Mouse (Mus musculus) midbrain, embryonic 15.5 days (tissue): Measurements from ENCODE around the gene Flt1. TPM values are rescaled to one million over a fixed set of nuclear protein-coding genes. Genes with fewer than 3 reads are reported as not detected.
A peak's percentile ranks its signal among the peaks of the same experiment; 100 is the strongest.

Experiments used
- ATAC-seq: fragments of 200-750 bp; cut with Nextera tagmentation; replicated peaks from 2 replicates; pipeline ENCODE4 v1.8.0; 2017; ENCODE audit warnings: moderate TSS enrichment
- H3K27ac ChIP-seq: fragments of 300-500 bp; sonication (generic); 2 replicates; pipeline ENCODE4 v1.5.1; 2015; ENCODE audit warnings: mild to moderate bottlenecking, inconsistent platforms
- H3K27me3 ChIP-seq: fragments of 300-500 bp; sonication (generic); replicated peaks from 2 replicates; pipeline ENCODE4 v1.6.1; 2015; ENCODE audit warnings: inconsistent platforms
- H3K36me3 ChIP-seq: fragments of 300-500 bp; sonication (generic); replicated peaks from 2 replicates; pipeline ENCODE4 v1.6.1; 2015; ENCODE audit warnings: inconsistent platforms
- H3K4me1 ChIP-seq: fragments of 300-500 bp; sonication (generic); 2 replicates; pipeline ENCODE4 v1.6.1; 2015; ENCODE audit warnings: inconsistent platforms
- H3K4me2 ChIP-seq: fragments of 300-500 bp; sonication (generic); 2 replicates; pipeline ENCODE4 v1.6.1; 2015; ENCODE audit warnings: inconsistent platforms, mild to moderate bottlenecking, moderate library complexity
- H3K4me3 ChIP-seq: fragments of 300-500 bp; sonication (generic); 2 replicates; pipeline ENCODE4 v1.5.1; 2015; ENCODE audit warnings: mild to moderate bottlenecking, inconsistent platforms
- H3K9ac ChIP-seq: fragments of 300-500 bp; sonication (generic); 2 replicates; pipeline ENCODE4 v1.6.1; 2015; ENCODE audit warnings: mild to moderate bottlenecking, inconsistent platforms
- H3K9me3 ChIP-seq: fragments of 300-500 bp; sonication (generic); 2 replicates; pipeline ENCODE4 v1.6.1; 2016; ENCODE audit warnings: inconsistent platforms
- WGBS: fragments of 180-500 bp; shearing (Covaris S2); methylation state at CpG from one replicate; pipeline ENCODE4 v1.1.7; 2015; ENCODE audit warnings: mixed read lengths; 5-methylcytosine and 5-hydroxymethylcytosine counted together
- polyA plus RNA-seq: library from polyadenylated mRNA; unstranded; fragments of >200 nt; fragmentation: Nextera tagmentation; extraction: Ambion mirVana; gene quantifications from 2 replicates; pipeline ENCODE4 v1.2.1, GENCODE M21; 2015

The Flt1 gene
- polyA plus RNA-seq, 1 experiment from 2014 or later = 13.4 TPM

DNA sequence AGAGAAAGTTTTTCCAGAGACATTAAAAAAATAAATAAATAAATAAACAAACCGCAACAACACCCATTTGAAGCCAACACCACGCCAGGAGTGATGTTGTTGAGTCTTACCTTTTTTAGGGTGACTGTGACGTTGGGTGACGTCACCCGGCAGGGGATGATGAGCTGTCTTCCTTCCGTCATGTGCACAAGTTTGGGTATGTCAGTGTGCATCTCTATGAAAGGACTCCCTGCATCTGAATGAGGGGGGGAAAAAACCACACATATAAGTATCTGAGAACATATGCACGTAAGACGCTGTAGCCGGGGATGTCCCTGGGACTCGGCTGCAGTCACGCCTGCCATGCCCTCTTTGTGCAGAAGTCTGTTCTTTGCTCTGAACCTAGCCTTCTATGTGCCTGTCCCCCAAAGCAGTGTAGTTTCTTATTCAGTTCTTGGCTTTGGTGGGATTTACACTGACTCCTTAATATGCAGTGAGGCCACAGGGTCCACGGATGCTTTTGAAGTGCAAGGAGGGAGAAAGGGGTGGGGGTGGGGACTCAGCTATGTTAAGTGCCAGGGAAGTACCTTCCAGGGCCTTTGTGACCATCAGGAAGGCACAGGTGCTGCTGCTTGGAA, 42.0 kb downstream of the Flt1 start:
- Histone ChIP-seq H3K9ac (no peak overlapping the region), H3K27me3 (no peaks in the 10 kb centered on the region), H3K36me3 (no peaks in the 10 kb centered on the region), H3K4me3 (no peak overlapping the region), H3K4me2 (no peak overlapping the region), H3K27ac (no peak overlapping the region), H3K9me3 (no peaks in the 10 kb centered on the region), H3K4me1 (peaks cover 18% of the 10 kb centered on the region)
- ATAC-seq = no peak
- WGBS = 81% methylated on average over 12 of the region's 12 CpGs

DNA sequence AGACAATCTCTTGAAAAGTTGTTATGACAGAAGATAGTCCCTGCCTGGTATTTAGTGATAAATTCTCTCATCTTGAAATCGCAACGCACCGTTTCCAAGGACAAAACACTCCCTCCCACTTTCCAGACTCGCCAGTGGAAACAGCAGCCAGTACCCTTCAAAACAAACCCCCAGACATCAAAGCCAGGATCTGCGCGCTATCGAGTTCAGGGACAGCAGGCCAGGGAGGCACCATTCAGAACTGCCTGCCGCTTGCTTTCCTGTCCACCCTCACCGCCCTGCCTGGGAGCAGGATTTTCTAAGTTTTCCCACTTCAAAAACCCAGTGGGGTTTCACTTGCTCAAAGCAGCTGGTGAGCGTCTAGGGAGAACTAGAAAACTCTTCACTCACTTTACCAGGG, 44.6 kb downstream of the Flt1 start:
- no peak for ATAC-seq
- H3K4me1 ChIP-seq = peaks cover 18% of the 10 kb centered on the region
- peak overlapping the region; percentile 45 for H3K27ac ChIP-seq
- H3K9me3 ChIP-seq = no peaks in the 10 kb centered on the region
- no peaks in the 10 kb centered on the region for H3K27me3 ChIP-seq
- WGBS = 26% methylated on average over 10 of the region's 10 CpGs
- no peaks in the 10 kb centered on the region for H3K36me3 ChIP-seq
- peak overlapping the region; percentile 20; the same call in 1 of the 2 replicates for H3K4me2 ChIP-seq
- no peak overlapping the region for H3K4me3 ChIP-seq
- H3K9ac ChIP-seq = no peak overlapping the region

GRCm38 (mm10) chr5:147680711-147681110, 45.1 kb downstream of the Flt1 start:
- no peaks in the 10 kb centered on the region for H3K36me3 ChIP-seq
- peaks cover 15% of the 10 kb centered on the region for H3K4me1 ChIP-seq
- 0 out of 2 replicates have a peak overlapping the region, but pooled peaks have one; percentile 20 for H3K4me2 ChIP-seq
- H3K4me3 ChIP-seq = no peak overlapping the region
- ATAC-seq = no peak
- H3K27me3 ChIP-seq = no peaks in the 10 kb centered on the region
- 57% methylated on average over 5 of the region's 5 CpGs for WGBS
- no peak overlapping the region for H3K9ac ChIP-seq
- no peak overlapping the region for H3K27ac ChIP-seq
- H3K9me3 ChIP-seq = no peaks in the 10 kb centered on the region

DNA sequence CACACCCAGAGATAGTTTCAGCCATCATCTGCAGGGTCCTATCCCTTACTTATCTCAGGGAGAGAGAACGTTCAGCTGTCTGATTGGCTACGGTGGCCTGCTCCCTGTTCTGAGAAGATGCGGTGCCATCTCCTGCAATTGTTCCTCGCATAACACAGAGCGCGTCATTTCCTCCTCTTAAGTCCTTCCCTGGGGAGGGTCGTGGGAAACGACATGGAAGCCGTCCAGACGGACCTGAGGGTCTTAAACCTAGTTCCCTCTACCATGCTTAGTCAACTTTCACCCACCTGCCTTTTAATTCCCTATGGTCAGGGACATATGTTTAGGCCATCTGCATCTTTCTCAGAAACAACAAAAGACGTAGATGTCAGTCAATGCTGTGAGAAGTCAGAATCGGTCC, 46.5 kb downstream of the Flt1 start:
- no peak for ATAC-seq
- H3K4me1 ChIP-seq = peaks cover 14% of the 10 kb centered on the region
- no peak overlapping the region for H3K9ac ChIP-seq
- H3K4me3 ChIP-seq = no peak overlapping the region
- 72% methylated on average over 12 of the region's 12 CpGs for WGBS
- H3K4me2 ChIP-seq = no peak overlapping the region
- H3K27ac ChIP-seq = no peak overlapping the region
- H3K9me3 ChIP-seq = no peaks in the 10 kb centered on the region
- no peaks in the 10 kb centered on the region for H3K36me3 ChIP-seq
- no peaks in the 10 kb centered on the region for H3K27me3 ChIP-seq

GRCm38 (mm10) chr5:147675791-147676190, 50.0 kb downstream of the Flt1 start:
- 76% methylated on average over 5 of the region's 5 CpGs for WGBS
- H3K4me2 ChIP-seq = no peak overlapping the region
- H3K36me3 ChIP-seq = no peaks in the 10 kb centered on the region
- no peaks in the 10 kb centered on the region for H3K27me3 ChIP-seq
- no peak overlapping the region for H3K9ac ChIP-seq
- peaks cover 3% of the 10 kb centered on the region for H3K4me1 ChIP-seq
- no peak for ATAC-seq
- no peaks in the 10 kb centered on the region for H3K9me3 ChIP-seq
- no peak overlapping the region for H3K4me3 ChIP-seq
- H3K27ac ChIP-seq = no peak overlapping the region

- Histone ChIP-seq H3K9ac (no peak overlapping the region), H3K36me3 (no peaks in the 10 kb centered on the region), H3K27me3 (no peaks in the 10 kb centered on the region), H3K27ac (no peak overlapping the region), H3K4me3 (no peak overlapping the region), H3K4me1 (no peaks in the 10 kb centered on the region), H3K9me3 (no peaks in the 10 kb centered on the region), H3K4me2 (no peak overlapping the region)
- 82% methylated on average over 19 of the region's 19 CpGs for WGBS
- no peak for ATAC-seq
Observed at GRCm38 (mm10) chr5:147671765-147672424, 53.9 kb downstream of the Flt1 start.

- Histone ChIP-seq H3K4me1 (no peaks in the 10 kb centered on the region), H3K9me3 (no peaks in the 10 kb centered on the region), H3K36me3 (no peaks in the 10 kb centered on the region), H3K27ac (no peak overlapping the region), H3K27me3 (no peaks in the 10 kb centered on the region), H3K4me3 (no peak overlapping the region), H3K9ac (no peak overlapping the region), H3K4me2 (no peak overlapping the region)
- no peak for ATAC-seq
- 88% methylated on average over 15 of the region's 15 CpGs for WGBS
Observed at GRCm38 (mm10) chr5:147668637-147669344, 57.0 kb downstream of the Flt1 start.

- no peak for ATAC-seq
- no peak overlapping the region for H3K9ac ChIP-seq
- no peaks in the 10 kb centered on the region for H3K9me3 ChIP-seq
- no peaks in the 10 kb centered on the region for H3K27me3 ChIP-seq
- no peak overlapping the region for H3K4me3 ChIP-seq
- no peaks in the 10 kb centered on the region for H3K4me1 ChIP-seq
- no peak overlapping the region for H3K4me2 ChIP-seq
- H3K27ac ChIP-seq = no peak overlapping the region
- WGBS = 82% methylated on average over 13 of the region's 13 CpGs
- no peaks in the 10 kb centered on the region for H3K36me3 ChIP-seq
Observed at GRCm38 (mm10) chr5:147665946-147666345, 59.9 kb downstream of the Flt1 start.

GRCm38 (mm10) chr5:147665381-147665780, 60.4 kb downstream of the Flt1 start:
- no peaks in the 10 kb centered on the region for H3K9me3 ChIP-seq
- H3K4me3 ChIP-seq = no peak overlapping the region
- no peak overlapping the region for H3K4me2 ChIP-seq
- ATAC-seq = no peak
- whole genome bisulfite sequencing = 86% methylated on average over 9 of the region's 9 CpGs
- no peaks in the 10 kb centered on the region for H3K4me1 ChIP-seq
- no peak overlapping the region for H3K9ac ChIP-seq
- H3K27me3 ChIP-seq = no peaks in the 10 kb centered on the region
- no peaks in the 10 kb centered on the region for H3K36me3 ChIP-seq
- no peak overlapping the region for H3K27ac ChIP-seq

DNA sequence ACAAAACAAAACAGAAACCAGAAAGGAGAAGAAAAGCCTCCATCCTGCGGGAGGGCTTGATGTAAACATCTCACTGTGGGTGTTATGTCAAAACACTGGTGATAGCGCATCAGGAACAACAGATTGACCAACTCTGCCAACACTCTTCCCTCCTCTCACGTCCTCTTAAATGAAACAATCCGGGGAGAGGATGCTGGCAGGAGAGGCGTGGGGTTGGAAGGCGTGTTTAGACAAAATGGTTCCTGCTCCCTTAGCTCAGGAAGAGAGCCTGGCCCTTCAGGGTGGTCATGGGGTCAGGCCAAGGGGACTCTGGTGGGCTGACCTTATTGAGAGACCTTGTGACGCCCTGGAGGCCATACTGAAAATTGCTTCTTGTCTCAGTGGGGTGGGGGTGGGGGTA, 65.9 kb downstream of the Flt1 start:
- ATAC-seq = no peak
- Histone ChIP-seq H3K9me3 (no peaks in the 10 kb centered on the region), H3K9ac (no peak overlapping the region), H3K27me3 (no peaks in the 10 kb centered on the region), H3K4me2 (no peak overlapping the region), H3K4me1 (no peaks in the 10 kb centered on the region), H3K27ac (no peak overlapping the region), H3K4me3 (no peak overlapping the region), H3K36me3 (no peaks in the 10 kb centered on the region)
- 89% methylated on average over 7 of the region's 7 CpGs for WGBS

DNA sequence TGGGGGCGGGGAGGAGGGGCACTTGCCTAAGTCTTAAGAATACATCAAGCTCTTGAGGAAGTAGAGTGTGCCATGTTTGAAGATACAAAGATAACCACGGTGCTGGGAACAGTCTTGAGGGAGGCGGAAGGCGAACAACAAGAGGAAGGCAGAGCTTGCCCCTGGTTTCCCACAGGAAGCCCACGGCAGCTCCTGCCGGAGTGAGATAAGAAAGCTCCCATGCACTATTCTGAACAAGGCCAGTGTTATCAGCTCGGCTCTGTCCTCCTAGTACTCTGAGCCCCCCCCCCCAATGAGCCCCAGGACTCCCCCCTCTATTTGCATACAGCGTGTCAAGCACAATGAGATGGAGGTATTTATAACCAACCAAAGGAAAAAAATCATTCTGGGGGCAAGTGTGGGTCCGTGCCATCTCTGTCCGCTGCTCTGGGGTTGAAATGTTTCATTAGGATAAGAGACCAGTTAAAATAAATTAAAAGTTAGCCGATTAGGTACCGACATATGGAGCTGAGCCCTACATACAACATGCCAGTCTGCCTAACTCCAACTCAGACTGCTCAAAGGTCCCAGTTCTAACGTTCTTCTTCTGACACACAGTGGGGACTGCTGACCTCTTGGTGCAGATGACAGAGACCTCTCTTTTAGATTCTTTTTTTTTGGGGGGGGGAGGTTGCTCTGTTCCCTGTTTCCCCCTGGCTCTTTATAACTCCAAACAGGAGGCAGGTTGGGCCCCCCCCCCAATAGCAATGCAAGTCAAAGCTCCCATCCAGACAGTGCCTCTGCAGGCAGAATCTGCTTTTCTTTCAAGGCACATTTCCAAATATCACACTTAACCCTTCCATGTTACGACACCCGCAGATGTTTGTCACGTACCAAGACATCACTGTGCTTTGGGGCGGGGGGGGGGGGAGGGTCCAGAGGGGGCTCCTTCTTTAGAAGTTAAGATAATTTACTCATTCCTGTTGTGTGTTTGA, 67.6 kb downstream of the Flt1 start:
- no peaks in the 10 kb centered on the region for H3K9me3 ChIP-seq
- no peak overlapping the region for H3K27ac ChIP-seq
- no peaks in the 10 kb centered on the region for H3K27me3 ChIP-seq
- no peak overlapping the region for H3K9ac ChIP-seq
- no peak overlapping the region for H3K4me2 ChIP-seq
- 62% methylated on average over 17 of the region's 17 CpGs for WGBS
- H3K36me3 ChIP-seq = no peaks in the 10 kb centered on the region
- peak; percentile 48; the same call in 1 of the 2 replicates for ATAC-seq
- H3K4me1 ChIP-seq = no peaks in the 10 kb centered on the region
- H3K4me3 ChIP-seq = no peak overlapping the region

DNA sequence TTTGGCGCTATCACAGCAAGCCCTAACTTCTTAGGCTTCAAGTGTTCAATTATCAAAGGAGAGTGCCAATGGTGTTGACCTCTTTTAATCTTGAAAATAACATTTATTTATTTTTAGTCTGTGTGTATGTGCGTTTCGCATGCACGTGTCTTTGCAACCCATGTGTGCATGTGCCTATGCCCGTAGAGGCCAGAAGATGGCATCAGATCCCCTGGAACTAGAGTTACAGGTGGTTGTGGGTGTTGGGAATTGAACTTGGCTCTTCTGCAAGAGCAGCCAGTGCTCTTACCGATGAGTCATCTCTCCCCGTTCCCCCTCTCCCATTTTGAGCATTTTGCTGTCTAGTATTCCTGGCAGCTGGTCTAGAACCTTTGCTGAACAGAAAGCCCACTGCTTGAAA, 70.0 kb downstream of the Flt1 start:
- WGBS = 85% methylated on average over 7 of the region's 7 CpGs
- no peak overlapping the region for H3K27ac ChIP-seq
- H3K9ac ChIP-seq = no peak overlapping the region
- no peaks in the 10 kb centered on the region for H3K27me3 ChIP-seq
- H3K4me3 ChIP-seq = no peak overlapping the region
- no peaks in the 10 kb centered on the region for H3K9me3 ChIP-seq
- H3K4me1 ChIP-seq = no peaks in the 10 kb centered on the region
- H3K36me3 ChIP-seq = no peaks in the 10 kb centered on the region
- no peak overlapping the region for H3K4me2 ChIP-seq
- no peak for ATAC-seq
